Mouse (Mus musculus) MEL (cell line): Measurements from ENCODE around the gene Eef2k. TPM values are rescaled to one million over a fixed set of nuclear protein-coding genes. Genes with fewer than 3 reads are reported as not detected.

Source experiments
- DNase-seq: peaks from one replicate; pipeline ENCODE4 v3.0.0; 2011; ENCODE audit warnings: low read depth, low spot score
- H3K27ac ChIP-seq: 2 replicates; pipeline ENCODE4 v1.5.1; 2012; ENCODE audit warnings: low read depth, mild to moderate bottlenecking, control low read depth, low read length, moderate library complexity; ENCODE audit not compliant: control insufficient read depth
- H3K27me3 ChIP-seq, 2 experiments: fragments of 150-350 bp in 1 of 2; sonication (generic) in 1 of 2; 2 replicates each; pipeline ENCODE4 v1.6.1; 2012; ENCODE audit warnings: low read length in 2 of 2, mild to moderate bottlenecking in 2 of 2, improper control_type of control experiment in 1 of 2, moderate library complexity in 1 of 2; ENCODE audit not compliant: insufficient read depth in 2 of 2, control insufficient read depth in 1 of 2
- H3K36me3 ChIP-seq, 2 experiments: 2 replicates each; pipeline ENCODE4 v1.6.1; 2012 to 2014; ENCODE audit warnings: low read length in 2 of 2, improper control_type of control experiment in 1 of 2, inconsistent platforms in 1 of 2, mild to moderate bottlenecking in 1 of 2; ENCODE audit not compliant: insufficient read depth in 2 of 2, control insufficient read depth in 1 of 2
- H3K4me1 ChIP-seq, 2 experiments: fragments of 150-350 bp in 1 of 2; sonication (generic) in 1 of 2; 2 replicates each; pipeline ENCODE4 v1.6.1; 2012; ENCODE audit warnings: low read length in 2 of 2, improper control_type of control experiment in 1 of 2, mild to moderate bottlenecking in 1 of 2; ENCODE audit not compliant: insufficient read depth in 2 of 2, control insufficient read depth in 1 of 2
- H3K4me3 ChIP-seq, 2 experiments: fragments of 150-350 bp in 1 of 2; sonication (generic) in 1 of 2; 2 replicates each; pipeline ENCODE4 v1.5.1; 2012; ENCODE audit warnings: low read depth in 2 of 2, low read length in 2 of 2, mild to moderate bottlenecking in 2 of 2, moderate library complexity in 2 of 2, control low read depth in 1 of 2, improper control_type of control experiment in 1 of 2; ENCODE audit not compliant: control insufficient read depth in 1 of 2, insufficient read depth in 1 of 2
- H3K79me2 ChIP-seq: 2 replicates; pipeline ENCODE4 v1.6.1; 2012; ENCODE audit warnings: mild to moderate bottlenecking, low read length, moderate library complexity; ENCODE audit not compliant: control insufficient read depth, poor library complexity, insufficient read depth
- H3K9ac ChIP-seq: 2 replicates; pipeline ENCODE4 v1.6.1; 2012; ENCODE audit warnings: low read depth, mild to moderate bottlenecking, control low read depth, low read length, moderate library complexity; ENCODE audit not compliant: control insufficient read depth, poor library complexity, severe bottlenecking
- H3K9me3 ChIP-seq: fragments of 150-350 bp; sonication (generic); replicated peaks from 2 replicates; pipeline ENCODE4 v1.6.1; 2012; ENCODE audit warnings: mild to moderate bottlenecking, low read length, improper control_type of control experiment, moderate library complexity; ENCODE audit not compliant: insufficient read depth
- BHLHE40 ChIP-seq: IDR thresholded peaks from 2 replicates; pipeline ENCODE4 v1.6.1; 2012; ENCODE audit warnings: low read depth, mild to moderate bottlenecking, inconsistent platforms, low read length, improper control_type of control experiment, borderline replicate concordance
- CHD2 ChIP-seq: IDR thresholded peaks from 2 replicates; pipeline ENCODE4 v1.6.1; 2011; ENCODE audit warnings: low read length, improper control_type of control experiment
- CTCF ChIP-seq, 3 experiments: IDR thresholded peaks in 2 of 3; conservative IDR thresholded peaks in 1 of 3; 2 replicates each; pipeline ENCODE4 v1.5.1; 2011 to 2012; ENCODE audit warnings: low read length in 3 of 3, low read depth in 2 of 3, mild to moderate bottlenecking in 2 of 3, improper control_type of control experiment in 1 of 3, inconsistent platforms in 1 of 3, mixed read lengths in 1 of 3, moderate library complexity in 1 of 3; ENCODE audit not compliant: control insufficient read depth in 1 of 3, insufficient read depth in 1 of 3, poor library complexity in 1 of 3, severe bottlenecking in 1 of 3
- E2F4 ChIP-seq: IDR thresholded peaks from 2 replicates; pipeline ENCODE4 v1.6.1; 2011; ENCODE audit warnings: low read depth, low read length, improper control_type of control experiment, borderline replicate concordance
- ELF1 ChIP-seq: IDR thresholded peaks from 2 replicates; pipeline ENCODE4 v1.6.1; 2014; ENCODE audit warnings: low read depth, mild to moderate bottlenecking, inconsistent platforms, low read length, improper control_type of control experiment, moderate library complexity
- EP300 ChIP-seq, 2 experiments: IDR thresholded peaks; 2 replicates each; pipeline ENCODE4 v1.6.1; 2011; ENCODE audit warnings: improper control_type of control experiment in 2 of 2, low read length in 2 of 2, low read depth in 1 of 2, mild to moderate bottlenecking in 1 of 2
- GATA1 ChIP-seq: IDR thresholded peaks from 2 replicates; pipeline ENCODE4 v1.6.1; 2011; ENCODE audit warnings: low read depth, low read length, improper control_type of control experiment
- KAT2A ChIP-seq: conservative IDR thresholded peaks from 2 replicates; pipeline ENCODE4 v1.6.1; 2012; ENCODE audit warnings: low read depth, low read length, improper control_type of control experiment, inconsistent platforms
- MAX ChIP-seq: IDR thresholded peaks from 2 replicates; pipeline ENCODE4 v1.6.1; 2011; ENCODE audit warnings: low read length, improper control_type of control experiment
- MAZ ChIP-seq: IDR thresholded peaks from 2 replicates; pipeline ENCODE4 v1.6.1; 2012; ENCODE audit warnings: low read depth, mild to moderate bottlenecking, inconsistent platforms, low read length, improper control_type of control experiment
- MEF2A ChIP-seq: IDR thresholded peaks from 2 replicates; pipeline ENCODE4 v1.6.1; 2014; ENCODE audit warnings: low read depth, mild to moderate bottlenecking, inconsistent platforms, low read length, improper control_type of control experiment; ENCODE audit not compliant: poor library complexity, insufficient replicate concordance, severe bottlenecking; ENCODE audit errors: extremely low read depth
- MXI1 ChIP-seq: IDR thresholded peaks from 2 replicates; pipeline ENCODE4 v1.6.1; 2011; ENCODE audit warnings: mild to moderate bottlenecking, low read depth, low read length, improper control_type of control experiment
- MYB ChIP-seq: IDR thresholded peaks from 2 replicates; pipeline ENCODE4 v1.6.1; 2011; ENCODE audit warnings: mild to moderate bottlenecking, low read depth, low read length, improper control_type of control experiment
- MYC ChIP-seq: IDR thresholded peaks from 2 replicates; pipeline ENCODE4 v1.6.1; 2011; ENCODE audit warnings: low read depth, mild to moderate bottlenecking, low read length, improper control_type of control experiment, moderate library complexity
- NELFE ChIP-seq: IDR thresholded peaks from 2 replicates; pipeline ENCODE4 v1.6.1; 2011; ENCODE audit warnings: low read depth, low read length, improper control_type of control experiment
- NRF1 ChIP-seq: IDR thresholded peaks from 2 replicates; pipeline ENCODE4 v1.6.1; 2014; ENCODE audit warnings: low read depth, mild to moderate bottlenecking, inconsistent platforms, low read length, improper control_type of control experiment, moderate library complexity; ENCODE audit not compliant: poor library complexity, insufficient read depth, severe bottlenecking
- POLR2A ChIP-seq, 2 experiments: IDR thresholded peaks; 2 replicates each; pipeline ENCODE4 v1.6.1; 2011 to 2012; ENCODE audit warnings: low read length in 2 of 2, mild to moderate bottlenecking in 2 of 2, control low read depth in 1 of 2, improper control_type of control experiment in 1 of 2, low read depth in 1 of 2, moderate library complexity in 1 of 2; ENCODE audit not compliant: control insufficient read depth in 1 of 2, insufficient read depth in 1 of 2, poor library complexity in 1 of 2
- POLR2AphosphoS2 ChIP-seq: IDR thresholded peaks from 2 replicates; pipeline ENCODE4 v1.6.1; 2011; ENCODE audit warnings: low read length, improper control_type of control experiment
- RCOR1 ChIP-seq: IDR thresholded peaks from 2 replicates; pipeline ENCODE4 v1.6.1; 2012; ENCODE audit warnings: low read depth, mild to moderate bottlenecking, inconsistent platforms, low read length, improper control_type of control experiment
- SIN3A ChIP-seq: IDR thresholded peaks from 2 replicates; pipeline ENCODE4 v1.6.1; 2012; ENCODE audit warnings: low read length, improper control_type of control experiment, inconsistent platforms
- TCF12 ChIP-seq: IDR thresholded peaks from 2 replicates; pipeline ENCODE4 v1.6.1; 2014; ENCODE audit warnings: low read depth, mild to moderate bottlenecking, inconsistent platforms, low read length, improper control_type of control experiment, moderate library complexity
- UBTF ChIP-seq: IDR thresholded peaks from 2 replicates; pipeline ENCODE4 v1.6.1; 2012; ENCODE audit warnings: low read depth, mild to moderate bottlenecking, inconsistent platforms, low read length, improper control_type of control experiment, moderate library complexity, borderline replicate concordance; ENCODE audit not compliant: insufficient read depth
- ZMIZ1 ChIP-seq: IDR thresholded peaks from 2 replicates; pipeline ENCODE4 v1.6.1; 2012; ENCODE audit warnings: low read depth, mild to moderate bottlenecking, inconsistent platforms, low read length, improper control_type of control experiment, moderate library complexity
- ZNF384 ChIP-seq: IDR thresholded peaks from 2 replicates; pipeline ENCODE4 v1.6.1; 2012; ENCODE audit warnings: low read depth, mild to moderate bottlenecking, inconsistent platforms, low read length, improper control_type of control experiment
- polyA plus RNA-seq, 2 experiments: library from polyadenylated mRNA; stranded (reverse) in 1 of 2; unstranded in 1 of 2; fragments of >175 nt in 1 of 2; fragments of >200 nt in 1 of 2; gene quantifications; 2 replicates each; pipeline versions ENCODE4 v1.2.1 to v1.2.4; 2012; ENCODE audit warnings: low replicate concordance in 2 of 2, low read depth in 1 of 2; ENCODE audit not compliant: insufficient read length in 2 of 2, insufficient read depth in 1 of 2, missing spikeins in 1 of 2
- total RNA-seq: library from RNA; depleted of rRNA; stranded (reverse); fragments of 300-350 nt; gene quantifications from 2 replicates; pipeline ENCODE4 v1.2.3, GENCODE M21; 2012

Eef2k gene
- total and polyA plus RNA-seq, 3 experiments: 56.2 to 69.2 TPM; not detected in 1

DNA sequence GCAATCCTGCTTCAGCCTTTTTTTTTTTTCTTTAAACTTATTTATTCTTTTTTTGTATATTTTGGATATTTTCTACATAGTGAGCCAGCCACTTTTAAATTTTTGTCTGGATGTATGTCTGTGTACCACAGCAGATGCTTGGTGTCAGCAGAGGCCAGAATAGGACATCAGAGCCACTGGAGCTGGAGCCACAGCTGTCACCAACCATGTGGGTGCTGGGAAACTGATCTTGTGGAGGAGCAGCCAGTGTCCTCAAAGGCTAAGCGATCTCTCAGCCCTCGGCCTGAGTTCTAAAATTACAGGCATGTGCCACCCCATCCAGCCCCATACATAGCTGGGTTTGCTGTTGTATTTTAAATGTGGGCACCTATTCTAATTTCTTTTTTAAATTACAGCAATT lies 2.8 kb upstream of the Eef2k start:
- peaks cover 18% of the 10 kb centered on the region for H3K79me2 ChIP-seq
- TF ChIP-seq GATA1: no peak
- no peak for TF ChIP-seq E2F4
- TF ChIP-seq CHD2: no peak
- TF ChIP-seq UBTF: no peak
- no peak for TF ChIP-seq SIN3A
- TF ChIP-seq BHLHE40: no peak
- no peak for TF ChIP-seq CTCF (IDR thresholded peaks at IDR 0.05 in 2 of 3, conservative IDR thresholded peaks at IDR 0.05 in 1 of 3; ENCODE audit: control insufficient read depth in 1 of 3, insufficient read depth in 1 of 3, low read depth in 2 of 3, low read length in 3 of 3, poor library complexity in 1 of 3, severe bottlenecking in 1 of 3)
- TF ChIP-seq KAT2A: no peak
- TF ChIP-seq ELF1: no peak
- no peak for TF ChIP-seq TCF12
- no peak for TF ChIP-seq MAZ
- TF ChIP-seq MYB: no peak
- no peak for DNase-seq
- H3K4me3 ChIP-seq: no peak overlapping the region
- H3K27me3 ChIP-seq: no peaks in the 10 kb centered on the region
- no peak overlapping the region for H3K27ac ChIP-seq
- peaks cover 0 to 11% of the 10 kb centered on the region in 2 experiments; a peak in 2 of 4 replicates for H3K4me1 ChIP-seq
- H3K36me3 ChIP-seq: no peaks in the 10 kb centered on the region; a peak in 1 of 4 replicates
- H3K9me3 ChIP-seq: no peaks in the 10 kb centered on the region
- H3K9ac ChIP-seq: no peak overlapping the region

DNA sequence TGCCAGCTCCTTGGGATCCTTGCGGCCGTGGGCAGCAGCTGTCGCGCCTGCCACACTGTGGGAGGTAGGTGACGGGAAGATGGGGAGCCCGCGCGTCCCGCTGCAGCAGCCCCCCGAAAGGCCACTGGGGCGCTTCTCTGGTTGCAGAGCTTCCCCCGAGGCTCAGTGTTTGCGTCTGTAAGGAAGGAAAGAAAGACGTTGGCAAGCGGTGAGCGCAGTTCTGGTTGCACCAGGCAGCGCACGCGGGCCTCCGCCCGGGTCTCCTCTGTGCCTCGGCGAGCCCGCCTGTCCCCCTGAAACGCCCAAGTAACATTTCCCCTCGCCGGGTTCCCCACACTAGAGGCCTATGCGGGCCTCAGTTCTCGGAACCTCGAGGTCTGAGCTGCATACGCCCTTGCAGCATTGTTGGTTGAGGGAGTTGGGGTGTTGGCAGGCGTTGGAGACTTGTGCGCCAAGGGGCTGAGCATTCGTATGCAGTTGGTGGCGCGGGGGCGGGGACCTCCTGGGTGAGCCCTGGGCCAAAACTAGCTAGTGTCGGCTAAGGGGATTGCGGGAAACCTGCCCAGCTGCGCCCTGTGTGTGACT lies 498 bp downstream of the Eef2k start:
- Histone ChIP-seq H3K9me3 (no peaks in the 10 kb centered on the region), H3K4me1 (peaks cover 0 to 8% of the 10 kb centered on the region in 2 experiments; a peak in 1 of 4 replicates), H3K36me3 (no peaks in the 10 kb centered on the region; a peak in 1 of 4 replicates), H3K27me3 (no peaks in the 10 kb centered on the region), H3K27ac (peak overlapping the region; percentile 85), H3K4me3 (peak overlapping the region; percentile 56 to 63), H3K9ac (peak overlapping the region; percentile 93), H3K79me2 (peaks cover 16% of the 10 kb centered on the region)
- DNase-seq: peak; percentile 91
- TF ChIP-seq RCOR1: peak; percentile 7; the same call in 1 of the 2 replicates
- 0 out of 2 replicates have a peak, but pooled peaks have one; percentile 42 for TF ChIP-seq POLR2AphosphoS2
- TF ChIP-seq EP300 (IDR thresholded peaks at IDR 0.05; ENCODE audit: low read depth in 1 of 2, low read length in 2 of 2): 0 out of 4 replicates have a peak, but pooled peaks of 1 of the 2 experiments have one; percentile 16
- TF ChIP-seq ZMIZ1: 0 out of 2 replicates have a peak, but pooled peaks have one; percentile 14
- peak; percentile 54 for TF ChIP-seq MAX
- no peak for TF ChIP-seq MEF2A
- peak; percentile 30; the same call in 1 of the 2 replicates for TF ChIP-seq NELFE
- peak; percentile 36; the same call in 1 of the 2 replicates for TF ChIP-seq TCF12
- peak; percentile 63 for TF ChIP-seq SIN3A
- TF ChIP-seq MYC: 0 out of 2 replicates have a peak, but pooled peaks have one; percentile 18
- TF ChIP-seq MXI1: peak; percentile 60; the same call in 1 of the 2 replicates
- peak; percentile 12; the same call in 1 of the 2 replicates for TF ChIP-seq MAZ
- TF ChIP-seq E2F4: no peak
- peak in 1 of 2 experiments; percentile 42; a peak in 1 of 4 replicates for TF ChIP-seq POLR2A (IDR thresholded peaks at IDR 0.05; ENCODE audit: control insufficient read depth in 1 of 2, insufficient read depth in 1 of 2, low read depth in 1 of 2, low read length in 2 of 2, poor library complexity in 1 of 2)
- no peak for TF ChIP-seq ZNF384
- 0 out of 2 replicates have a peak, but pooled peaks have one; percentile 7 for TF ChIP-seq UBTF
- TF ChIP-seq CTCF (IDR thresholded peaks at IDR 0.05 in 2 of 3, conservative IDR thresholded peaks at IDR 0.05 in 1 of 3; ENCODE audit: control insufficient read depth in 1 of 3, insufficient read depth in 1 of 3, low read depth in 2 of 3, low read length in 3 of 3, poor library complexity in 1 of 3, severe bottlenecking in 1 of 3): no peak; a peak in 1 of 6 replicates
- 0 out of 2 replicates have a peak, but pooled peaks have one; percentile 29 for TF ChIP-seq NRF1
